In genomic region chr2:65414237-65414636, GRCm38 (mm10) we compare ENCODE assay signal across 9 mouse cellular contexts. TPM values are rescaled to one million over a fixed set of nuclear protein-coding genes. Genes with fewer than 3 reads are reported as not detected.
DNase-seq lines count a peak whose midpoint lies in the region; ATAC-seq and TF ChIP-seq lines count a peak whose summit lies in the region.
"Had no signal": no experiment of that assay in that cellular context is flagged by ENCODE, and none has a peak within 500 bp of the region (broad histone marks: within the 10 kb centered on the region; RNA-seq: fewer than 3 reads in every experiment).

No protein-coding gene starts in this region.

- no peaks in the 10 kb centered on the region for H3K9me3 ChIP-seq in ES-E14 (ENCODE audit: control insufficient read depth, insufficient read depth, low read depth, low read length)
- H3K9me3 ChIP-seq in embryonic facial prominence, embryonic 12.5 days: no peaks in the 10 kb centered on the region

- no peak overlapping the region for H3K9ac ChIP-seq in ES-E14 (ENCODE audit: insufficient read depth, low read depth, low read length, poor library complexity, severe bottlenecking)
- H3K9ac ChIP-seq in embryonic facial prominence, embryonic 12.5 days: 0 out of 2 replicates have a peak overlapping the region, but pooled peaks have one; percentile 24

- H3K4me3 ChIP-seq in ES-E14 (ENCODE audit: insufficient read depth in 1 of 2, low read depth in 1 of 2, low read length in 2 of 2, poor library complexity in 1 of 2, severe bottlenecking in 1 of 2): peak overlapping the region in 1 of 2 experiments; percentile 43; a peak in 1 of 4 replicates
- peak overlapping the region; percentile 19 for H3K4me3 ChIP-seq in embryonic facial prominence, embryonic 12.5 days
- H3K4me3 ChIP-seq: erythroblast, embryonic 14.5 days had no signal

- no peaks in the 10 kb centered on the region for H3K27me3 ChIP-seq in embryonic facial prominence, embryonic 12.5 days

- WGBS in embryonic facial prominence, embryonic 12.5 days: under 1% methylated on average over 7 of the region's 7 CpGs

- in situ Hi-C loops in ES-E14 (cut with MboI; ENCODE audit: low sequenced_read_pairs in 2 of 2, unreplicated experiment in 2 of 2): loop anchor here (5.0 to 25.0 kb wide), 3 partner anchors 148 to 623 kb away; partner anchors contain the start of gene Scn3a (in 1 of the 2)

- H3K36me3 ChIP-seq in ES-E14 (ENCODE audit: control insufficient read depth, insufficient read depth, low read length, poor library complexity, severe bottlenecking): peaks cover 2% of the 10 kb centered on the region; the same call in 1 of the 2 replicates
- no peaks in the 10 kb centered on the region for H3K36me3 ChIP-seq in embryonic facial prominence, embryonic 12.5 days

- peaks cover 4 to 5% of the 10 kb centered on the region in 2 experiments for H3K4me1 ChIP-seq in ES-E14 (ENCODE audit: control insufficient read depth in 2 of 2, insufficient read depth in 2 of 2, low read length in 2 of 2, poor library complexity in 1 of 2)
- no peaks in the 10 kb centered on the region for H3K4me1 ChIP-seq in embryonic facial prominence, embryonic 12.5 days

- intact Hi-C loops in heart, postnatal 14 days (cut with DNase I): loop anchor here (5.0 kb wide), 1 partner anchor 253 kb away; no protein-coding TSS in a partner anchor

- H3K27ac ChIP-seq in ES-E14 (ENCODE audit: insufficient read depth, low read depth, low read length, poor library complexity, severe bottlenecking): no peak overlapping the region; the same call in 1 of the 2 replicates
- no peak overlapping the region for H3K27ac ChIP-seq in embryonic facial prominence, embryonic 12.5 days

- peak overlapping the region; percentile 58 for H3K4me2 ChIP-seq in embryonic facial prominence, embryonic 12.5 days (replicated peaks)

- DNase-seq in 416B (ENCODE audit: low read depth) (peak; percentile 47), ES-E14 (ENCODE audit: low read depth, low spot score) (peak; percentile 77)
- DNase-seq in heart, postnatal 14 days: peak; percentile 43 to 53
- DNase-seq in kidney, postnatal 36 days: peak; percentile 41 to 69
- peak; percentile 18 for DNase-seq in lung, postnatal 25 days (ENCODE audit: low spot score)
- DNase-seq in retina, embryonic 14.5 days (ENCODE audit: low spot score): peak; percentile 74
- DNase-seq in spleen, postnatal 14 days (ENCODE audit: low spot score in 2 of 2): no peak

- ATAC-seq in embryonic facial prominence, embryonic 12.5 days (ENCODE audit: insufficient number of reproducible peaks, insufficient read depth, low FRiP score, low TSS enrichment): peak; percentile 87

TF ChIP-seq in ES-E14, 5 proteins besides CTCF, POLR2A, EP300 and RAD21:
- TF ChIP-seq ZNF384 (IDR thresholded peaks at IDR 0.05; ENCODE audit: low read depth, low read length) (no peak), CHD2 (IDR thresholded peaks at IDR 0.05; ENCODE audit: low read depth, low read length) (no peak), ZC3H11A (IDR thresholded peaks at IDR 0.05; ENCODE audit: borderline replicate concordance, low read depth, low read length) (no peak), MAFK (IDR thresholded peaks at IDR 0.05; ENCODE audit: insufficient read depth, low read depth, low read length) (no peak), HCFC1 (IDR thresholded peaks at IDR 0.05; ENCODE audit: borderline replicate concordance, insufficient read depth, low read length) (no peak)
TF ChIP-seq in ES-E14: peak in this region for 0.

RNA-seq across cellular contexts. Expression of gene Slc38a11, which starts 50.4 kb away (rescaled TPM):
- 0.13 and 0.26 TPM in 2 replicates for total RNA-seq in ES-E14 (2012; rRNA removed)
- polyA plus RNA-seq in embryonic facial prominence, embryonic 12.5 days (2016; fragmentation: Nextera tagmentation; extraction: Ambion mirVana): 0.41 and 0.96 TPM in 2 replicates
- 1 to 10 TPM; 1.9 to 2.4 TPM for total RNA-seq in heart, postnatal 14 days (2021)
- polyA plus RNA-seq: erythroblast, embryonic 14.5 days had no signal

Comparison
In these comparisons a context has a peak if more than half of its experiments do, and no peak if none do; other contexts are left out.
1. DNase-seq: peak in 416B (single experiment), ES-E14 (single experiment), heart, postnatal 14 days (2 of 2), kidney, postnatal 36 days (2 of 2), lung, postnatal 25 days (single experiment) and retina, embryonic 14.5 days (single experiment); none in spleen, postnatal 14 days (0 of 2).